Mouse (Mus musculus): ENCODE data around the gene AI854703. TPM values are rescaled to one million over a fixed set of nuclear protein-coding genes. Genes with fewer than 3 reads are reported as not detected.

The AI854703 gene
- polyA plus RNA-seq, 2 experiments: 0.76 to 1.1 TPM

GRCm38 (mm10) chr6:48589194-48589750, 37.3 kb upstream of the AI854703 start, which contains the start of gene Gm45021:
Gm45021 (plus strand) TSS chr6:48589610.
- no peak for DNase-seq (ENCODE audit: low spot score)
- H3K4me2 ChIP-seq (replicated peaks; ENCODE audit: low read depth, low read length, severe bottlenecking): no peak within 1 kb of the TSS
- no peaks in the 10 kb centered on the region for H3K27me3 ChIP-seq (ENCODE audit: control insufficient read depth, insufficient read depth, low read length)
- 28% methylated on average over 6 of the region's 6 CpGs for WGBS
- no peak for ATAC-seq (ENCODE audit: low FRiP score, low read depth)
- no peaks in the 10 kb centered on the region for H3K9me3 ChIP-seq (ENCODE audit: control insufficient read depth, low read length)
- H3K27ac ChIP-seq (replicated peaks; ENCODE audit: low read depth, low read length): no peak within 1 kb of the TSS
- H3K36me3 ChIP-seq (ENCODE audit: control insufficient read depth, insufficient read depth, low read length): no peaks in the 10 kb centered on the region
- H3K9ac ChIP-seq (ENCODE audit: low read depth, low read length, severe bottlenecking): no peak within 1 kb of the TSS
- peaks cover 5% of the 10 kb centered on the region; the same call in 1 of the 2 replicates for H3K4me1 ChIP-seq (ENCODE audit: control insufficient read depth, insufficient read depth, low read length)
- no peak within 1 kb of the TSS for H3K4me3 ChIP-seq (replicated peaks; ENCODE audit: low read length)
- no peak for TF ChIP-seq POLR2A (IDR thresholded peaks at IDR 0.05; ENCODE audit: borderline replicate concordance, extremely low read depth, insufficient read depth, insufficient read length)

- no peak for TF ChIP-seq POLR2A (IDR thresholded peaks at IDR 0.05; ENCODE audit: borderline replicate concordance, extremely low read depth, insufficient read depth, insufficient read length)
- Histone ChIP-seq H3K9ac (ENCODE audit: low read depth, low read length, severe bottlenecking) (no peak overlapping the region), H3K4me3 (replicated peaks; ENCODE audit: low read length) (no peak overlapping the region), H3K27ac (replicated peaks; ENCODE audit: low read depth, low read length) (no peak overlapping the region), H3K4me1 (ENCODE audit: control insufficient read depth, insufficient read depth, low read length) (peaks cover 13% of the 10 kb centered on the region; the same call in 1 of the 2 replicates), H3K27me3 (ENCODE audit: control insufficient read depth, insufficient read depth, low read length) (no peaks in the 10 kb centered on the region), H3K36me3 (ENCODE audit: control insufficient read depth, insufficient read depth, low read length) (peaks cover 4% of the 10 kb centered on the region), H3K4me2 (replicated peaks; ENCODE audit: low read depth, low read length, severe bottlenecking) (no peak overlapping the region), H3K9me3 (ENCODE audit: control insufficient read depth, low read length) (peaks cover 4% of the 10 kb centered on the region)
- WGBS: 92% methylated on average over 3 of the region's 3 CpGs
- DNase-seq (ENCODE audit: low spot score) (no peak), ATAC-seq (ENCODE audit: low FRiP score, low read depth) (no peak)
These were observed 35.2 kb upstream of the AI854703 start for GRCm38 (mm10) chr6:48591221-48591845.

- WGBS: 84% methylated on average over 6 of the region's 6 CpGs
- TF ChIP-seq POLR2A (IDR thresholded peaks at IDR 0.05; ENCODE audit: borderline replicate concordance, extremely low read depth, insufficient read depth, insufficient read length): no peak
- no peak for ATAC-seq (ENCODE audit: low FRiP score, low read depth)
- peaks cover 9% of the 10 kb centered on the region for H3K36me3 ChIP-seq (ENCODE audit: control insufficient read depth, insufficient read depth, low read length)
- peaks cover 13% of the 10 kb centered on the region; the same call in 1 of the 2 replicates for H3K4me1 ChIP-seq (ENCODE audit: control insufficient read depth, insufficient read depth, low read length)
- H3K9me3 ChIP-seq (ENCODE audit: control insufficient read depth, low read length): peaks cover 9% of the 10 kb centered on the region
- H3K9ac ChIP-seq (ENCODE audit: low read depth, low read length, severe bottlenecking): no peak overlapping the region
- no peak for DNase-seq (ENCODE audit: low spot score)
- no peak overlapping the region for H3K4me3 ChIP-seq (replicated peaks; ENCODE audit: low read length)
- H3K4me2 ChIP-seq (replicated peaks; ENCODE audit: low read depth, low read length, severe bottlenecking): no peak overlapping the region
- no peak overlapping the region for H3K27ac ChIP-seq (replicated peaks; ENCODE audit: low read depth, low read length)
- no peaks in the 10 kb centered on the region for H3K27me3 ChIP-seq (ENCODE audit: control insufficient read depth, insufficient read depth, low read length)
These were observed 34.7 kb upstream of the AI854703 start for GRCm38 (mm10) chr6:48591871-48592270.

GRCm38 (mm10) chr6:48593158-48594042, 33.2 kb upstream of the AI854703 start, which contains the start of the genes Repin1 and Gm44965:
Repin1 (plus strand) TSS chr6:48593883.
Gm44965 (plus strand) TSS chr6:48593941.
- Histone ChIP-seq H3K9ac (ENCODE audit: low read depth, low read length, severe bottlenecking) (peak within 1 kb of the TSS; percentile 92), H3K27ac (replicated peaks; ENCODE audit: low read depth, low read length) (peak within 1 kb of the TSS; percentile 82), H3K9me3 (ENCODE audit: control insufficient read depth, low read length) (peaks cover 25% of the 10 kb centered on the region), H3K4me1 (ENCODE audit: control insufficient read depth, insufficient read depth, low read length) (peaks cover 13% of the 10 kb centered on the region; the same call in 1 of the 2 replicates), H3K36me3 (ENCODE audit: control insufficient read depth, insufficient read depth, low read length) (peaks cover 25% of the 10 kb centered on the region), H3K4me3 (replicated peaks; ENCODE audit: low read length) (peak within 1 kb of the TSS; percentile 82), H3K4me2 (replicated peaks; ENCODE audit: low read depth, low read length, severe bottlenecking) (peak within 1 kb of the TSS; percentile 81), H3K27me3 (ENCODE audit: control insufficient read depth, insufficient read depth, low read length) (no peaks in the 10 kb centered on the region)
- ATAC-seq (ENCODE audit: low FRiP score, low read depth): peak; percentile 95
- DNase-seq (ENCODE audit: low spot score): peak; percentile 80
- 5% methylated on average over 45 of the region's 45 CpGs for WGBS
- TF ChIP-seq POLR2A (IDR thresholded peaks at IDR 0.05; ENCODE audit: borderline replicate concordance, extremely low read depth, insufficient read depth, insufficient read length): 0 out of 2 replicates have a peak, but pooled peaks have one; percentile 13
